Mouse (Mus musculus): ENCODE data around the gene Tspo. TPM values are rescaled to one million over a fixed set of nuclear protein-coding genes. Genes with fewer than 3 reads are reported as not detected.

Tspo gene
- polyA plus RNA-seq (2015; fragmentation: Nextera tagmentation; extraction: Ambion mirVana), result 10.5 and 11.2 TPM in 2 replicates

DNA sequence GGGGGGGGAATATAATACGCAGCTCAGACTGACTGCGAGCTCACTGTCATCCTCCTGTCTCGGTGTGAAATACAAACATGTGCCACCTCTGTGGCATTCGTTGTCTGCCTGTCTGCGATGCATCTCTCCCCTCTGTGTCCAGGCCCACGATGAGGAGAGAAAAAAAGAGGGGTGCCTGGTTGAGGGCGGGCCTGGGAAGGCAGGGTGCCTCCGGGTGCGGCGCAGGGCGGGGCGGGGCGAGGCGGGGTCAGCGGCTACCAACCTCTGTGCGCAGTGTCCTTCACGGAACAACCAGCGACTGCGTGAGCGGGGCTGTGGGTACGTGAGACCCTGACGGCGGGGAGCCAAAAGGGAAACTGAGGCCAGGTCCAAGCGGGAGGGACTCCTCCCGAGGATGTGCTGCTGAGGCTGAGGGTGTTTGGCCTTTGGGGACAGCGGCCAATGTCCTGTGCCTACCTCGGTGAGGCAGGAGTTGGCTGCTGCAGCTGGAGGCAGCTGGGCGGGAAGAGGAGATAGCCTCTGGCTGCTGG, at the start of gene Tspo, which contains the start of gene Mcat:
Gene Tspo (plus strand): TSS at position 266 of the 530 bp plus-strand sequence.
Gene Mcat (minus strand): TSS at position 461 of the 530 bp plus-strand sequence.
- ATAC-seq (replicated peaks), result peak; percentile 49
- 2% methylated on average over 28 of the region's 28 CpGs for WGBS

DNA sequence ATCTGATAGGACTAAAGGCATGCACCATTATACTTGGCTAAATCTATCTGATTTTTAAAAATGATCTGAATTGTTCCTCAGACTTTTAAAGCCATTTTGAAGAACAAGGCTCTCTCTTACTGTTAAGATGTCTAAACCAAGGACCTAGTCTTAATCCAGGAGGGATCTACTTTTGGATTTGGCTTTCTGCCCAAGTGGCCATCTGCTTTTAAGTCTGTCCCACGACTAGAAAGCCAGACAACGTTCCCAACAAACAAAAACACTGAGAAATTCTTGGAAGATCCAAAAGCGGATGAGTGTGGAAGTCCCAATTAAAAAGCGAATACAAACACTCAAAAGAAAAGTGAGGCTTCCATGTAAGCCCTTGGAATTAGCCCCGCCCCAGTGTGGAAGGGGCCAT, 48.4 kb upstream of the Tspo start:
- ATAC-seq (replicated peaks), result no peak
- 49% methylated on average over 5 of the region's 5 CpGs for WGBS
- no peak overlapping the region for H3K27ac ChIP-seq (replicated peaks)
- H3K4me1 ChIP-seq, result peaks cover 8% of the 10 kb centered on the region
- H3K9ac ChIP-seq (replicated peaks), result no peak overlapping the region
- H3K4me3 ChIP-seq, result no peak overlapping the region
- H3K4me2 ChIP-seq (replicated peaks), result no peak overlapping the region
- H3K9me3 ChIP-seq, result no peaks in the 10 kb centered on the region
- H3K36me3 ChIP-seq, result no peaks in the 10 kb centered on the region
- no peaks in the 10 kb centered on the region for H3K27me3 ChIP-seq

More for the DNA sequence above, at the start of gene Tspo, which contains the start of gene Mcat:
- Histone ChIP-seq H3K4me3 (peak within 1 kb of the TSS; percentile 36), H3K4me2 (replicated peaks) (peak within 1 kb of the TSS; percentile 80), H3K4me1 (peaks cover 22% of the 10 kb centered on the region), H3K27ac (replicated peaks) (no peak within 1 kb of the TSS), H3K27me3 (peaks cover 6% of the 10 kb centered on the region; the same call in 1 of the 2 replicates), H3K36me3 (no peaks in the 10 kb centered on the region), H3K9ac (replicated peaks) (peak within 1 kb of the TSS; percentile 45), H3K9me3 (no peaks in the 10 kb centered on the region)

DNA sequence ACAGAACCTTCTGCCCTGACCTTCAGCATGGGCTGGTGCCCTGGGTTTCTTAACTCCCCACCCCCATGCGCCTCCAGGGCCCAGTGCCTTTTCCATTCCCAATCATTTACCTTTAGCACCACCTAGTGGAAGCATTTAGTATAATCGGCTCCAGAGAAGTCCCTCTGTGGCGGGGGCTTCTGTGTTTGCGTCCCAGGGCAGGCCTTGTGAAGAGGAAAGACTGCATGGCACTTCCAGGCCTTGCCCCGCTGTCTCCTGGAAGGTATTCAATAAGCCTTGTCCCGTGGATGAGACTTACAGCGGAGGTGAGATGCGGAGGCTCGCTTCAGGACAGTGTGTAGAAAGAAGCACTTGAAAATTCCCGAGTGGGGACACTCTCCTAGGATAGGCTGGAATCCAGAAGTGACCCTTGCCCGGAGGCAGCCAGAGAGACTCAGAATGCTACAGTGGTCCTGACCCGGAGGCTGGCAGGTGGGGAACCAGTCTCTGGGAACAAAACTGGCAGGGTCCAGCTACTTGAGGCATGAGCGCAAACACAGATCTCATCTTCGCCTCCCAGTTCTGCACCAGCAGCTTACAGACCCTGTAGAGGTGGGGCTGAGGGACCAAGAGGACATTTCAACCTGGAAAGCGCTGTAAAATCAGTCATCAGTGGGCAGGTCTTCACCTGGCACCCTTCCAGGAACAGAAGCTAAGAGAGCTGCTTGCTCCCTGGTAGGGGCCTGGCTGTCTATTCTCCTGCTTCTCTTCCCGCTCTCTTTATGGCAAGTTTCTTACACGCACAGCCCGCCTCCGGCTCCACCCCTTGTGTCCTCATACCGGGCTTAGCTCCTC, 45.0 kb upstream of the Tspo start:
- peak; percentile 61 for ATAC-seq (replicated peaks)
- 0 out of 2 replicates have a peak overlapping the region, but pooled peaks have one; percentile 11 for H3K4me2 ChIP-seq (replicated peaks)
- WGBS, result 35% methylated on average over 20 of the region's 20 CpGs

DNA sequence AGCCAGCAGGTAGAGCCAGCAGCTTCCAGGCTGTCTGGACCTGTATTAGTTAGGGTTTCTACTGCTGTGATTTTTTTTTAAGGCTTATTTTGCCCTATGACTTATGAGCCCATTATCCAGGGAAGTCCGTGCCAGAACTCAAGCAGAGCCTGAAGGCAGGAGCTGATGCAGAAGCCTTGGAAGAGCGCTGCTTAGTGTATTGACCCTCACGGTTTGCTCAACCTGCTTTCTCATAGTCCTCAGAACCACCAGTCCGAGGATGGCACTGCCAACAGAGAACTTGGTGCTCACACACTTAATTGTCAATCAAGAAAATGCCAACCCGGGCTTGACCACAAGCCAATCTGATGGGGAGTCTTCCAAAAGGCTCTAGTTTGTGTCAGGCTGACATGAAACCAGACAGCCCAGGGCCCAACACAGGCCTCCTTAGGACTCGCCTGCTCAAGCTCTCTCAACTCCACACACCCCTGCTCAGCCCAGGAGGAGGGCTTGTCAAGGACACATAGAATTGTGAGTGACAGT, 42.5 kb upstream of the Tspo start:
- no peaks in the 10 kb centered on the region for H3K9me3 ChIP-seq
- H3K27me3 ChIP-seq, result peaks cover 9% of the 10 kb centered on the region
- H3K36me3 ChIP-seq, result no peaks in the 10 kb centered on the region
- ATAC-seq (replicated peaks), result no peak
- 80% methylated on average over 6 of the region's 6 CpGs for whole genome bisulfite sequencing
- peaks cover 3% of the 10 kb centered on the region; the same call in 1 of the 2 replicates for H3K4me1 ChIP-seq
- no peak overlapping the region for H3K4me3 ChIP-seq
- no peak overlapping the region for H3K4me2 ChIP-seq (replicated peaks)
- no peak overlapping the region for H3K9ac ChIP-seq (replicated peaks)
- H3K27ac ChIP-seq (replicated peaks), result no peak overlapping the region

More for the DNA sequence above, 45.0 kb upstream of the Tspo start:
- Histone ChIP-seq H3K9ac (replicated peaks) (no peak overlapping the region; the same call in 1 of the 2 replicates), H3K36me3 (no peaks in the 10 kb centered on the region), H3K27ac (replicated peaks) (no peak overlapping the region), H3K27me3 (no peaks in the 10 kb centered on the region), H3K9me3 (no peaks in the 10 kb centered on the region), H3K4me3 (no peak overlapping the region), H3K4me1 (peaks cover 3% of the 10 kb centered on the region; the same call in 1 of the 2 replicates)

DNA sequence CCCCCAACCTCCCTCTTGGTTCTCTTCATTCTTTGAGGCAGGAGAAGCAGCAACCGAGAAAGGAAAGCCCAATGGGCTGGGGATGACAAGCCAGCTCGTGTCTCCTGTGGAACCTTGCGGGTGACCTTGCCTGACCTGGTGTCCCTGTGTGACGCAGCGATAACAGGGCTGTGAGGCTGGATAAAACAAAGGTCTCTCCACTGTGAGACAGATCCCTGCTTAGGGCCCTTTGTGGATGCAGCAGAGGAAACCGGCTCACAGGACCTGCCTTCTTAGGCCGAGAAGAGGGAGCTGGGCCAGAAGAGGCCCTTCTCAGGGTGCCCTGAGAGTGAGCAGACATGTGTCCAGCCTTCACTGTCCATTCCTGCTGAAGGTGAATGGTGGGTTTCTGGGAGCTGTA, 40.2 kb upstream of the Tspo start:
- WGBS, result 22% methylated on average over 7 of the region's 7 CpGs
- Histone ChIP-seq H3K9me3 (no peaks in the 10 kb centered on the region), H3K4me1 (peaks cover 18% of the 10 kb centered on the region), H3K4me2 (replicated peaks) (no peak overlapping the region), H3K4me3 (no peak overlapping the region), H3K27me3 (peaks cover 24% of the 10 kb centered on the region), H3K36me3 (no peaks in the 10 kb centered on the region), H3K9ac (replicated peaks) (no peak overlapping the region), H3K27ac (replicated peaks) (no peak overlapping the region)
- no peak for ATAC-seq (replicated peaks)

DNA sequence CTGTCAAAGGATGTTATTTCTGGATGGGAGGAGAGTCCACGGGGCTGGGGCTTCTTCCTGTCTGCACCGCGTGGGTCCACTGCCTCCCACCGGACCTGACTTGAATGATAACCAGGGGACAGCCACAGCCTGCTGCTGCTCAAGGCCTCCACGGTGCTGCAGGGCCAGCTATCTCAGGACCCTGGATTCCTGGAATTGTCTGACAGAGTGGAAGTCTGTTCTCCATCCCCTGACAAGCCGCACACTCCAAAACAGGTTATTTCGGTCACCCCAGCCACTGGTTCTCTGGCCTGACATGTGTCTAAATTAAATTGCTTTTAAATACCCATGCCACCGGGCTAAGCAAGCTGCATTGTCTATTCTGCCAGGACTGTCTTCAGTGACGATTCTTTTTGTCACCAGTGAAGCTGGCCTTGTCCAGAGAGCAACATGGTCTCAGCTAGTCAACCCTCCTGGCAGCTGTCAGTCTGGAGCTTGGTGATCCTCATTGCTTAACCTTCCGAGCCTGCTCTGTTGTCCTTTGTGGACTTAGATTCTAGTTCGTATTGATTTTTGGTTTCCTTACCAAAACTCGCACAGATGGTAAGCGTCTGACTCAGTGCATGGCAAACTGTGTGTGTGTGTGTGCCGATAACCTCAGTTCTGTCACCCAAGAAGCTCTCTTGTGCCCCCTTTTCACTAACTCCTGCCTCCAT, 39.6 kb upstream of the Tspo start:
- ATAC-seq (replicated peaks), result no peak
- Histone ChIP-seq H3K9me3 (no peaks in the 10 kb centered on the region), H3K4me3 (no peak overlapping the region), H3K27me3 (peaks cover 24% of the 10 kb centered on the region), H3K9ac (replicated peaks) (no peak overlapping the region), H3K36me3 (no peaks in the 10 kb centered on the region), H3K4me1 (peaks cover 15% of the 10 kb centered on the region), H3K27ac (replicated peaks) (no peak overlapping the region), H3K4me2 (replicated peaks) (no peak overlapping the region)
- 57% methylated on average over 14 of the region's 14 CpGs for WGBS

DNA sequence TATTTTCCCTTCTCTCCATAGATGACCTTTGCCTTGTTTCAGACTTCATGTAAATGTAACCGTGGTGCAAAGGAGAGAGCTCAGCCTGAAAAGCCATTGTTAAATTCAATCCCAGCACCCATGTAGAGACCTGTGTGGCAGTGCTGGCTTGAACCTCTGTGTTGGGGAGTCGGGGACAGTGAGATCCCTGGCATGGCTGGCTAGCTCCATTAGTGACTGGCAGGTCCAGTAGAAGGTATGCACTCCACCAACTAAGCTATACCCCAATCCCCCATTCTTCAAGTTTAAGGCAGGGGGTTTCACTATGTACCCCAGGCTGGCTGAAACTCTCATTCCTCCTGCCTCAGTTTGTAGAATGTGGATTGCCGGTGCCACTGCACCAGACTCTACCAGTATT, 39.1 kb upstream of the Tspo start:
- Histone ChIP-seq H3K4me1 (peaks cover 15% of the 10 kb centered on the region), H3K27ac (replicated peaks) (no peak overlapping the region), H3K36me3 (no peaks in the 10 kb centered on the region), H3K27me3 (peaks cover 24% of the 10 kb centered on the region), H3K4me3 (no peak overlapping the region), H3K9ac (replicated peaks) (no peak overlapping the region), H3K9me3 (no peaks in the 10 kb centered on the region), H3K4me2 (replicated peaks) (no peak overlapping the region)
- 75% methylated on average over 3 of the region's 3 CpGs for WGBS
- ATAC-seq (replicated peaks), result no peak

DNA sequence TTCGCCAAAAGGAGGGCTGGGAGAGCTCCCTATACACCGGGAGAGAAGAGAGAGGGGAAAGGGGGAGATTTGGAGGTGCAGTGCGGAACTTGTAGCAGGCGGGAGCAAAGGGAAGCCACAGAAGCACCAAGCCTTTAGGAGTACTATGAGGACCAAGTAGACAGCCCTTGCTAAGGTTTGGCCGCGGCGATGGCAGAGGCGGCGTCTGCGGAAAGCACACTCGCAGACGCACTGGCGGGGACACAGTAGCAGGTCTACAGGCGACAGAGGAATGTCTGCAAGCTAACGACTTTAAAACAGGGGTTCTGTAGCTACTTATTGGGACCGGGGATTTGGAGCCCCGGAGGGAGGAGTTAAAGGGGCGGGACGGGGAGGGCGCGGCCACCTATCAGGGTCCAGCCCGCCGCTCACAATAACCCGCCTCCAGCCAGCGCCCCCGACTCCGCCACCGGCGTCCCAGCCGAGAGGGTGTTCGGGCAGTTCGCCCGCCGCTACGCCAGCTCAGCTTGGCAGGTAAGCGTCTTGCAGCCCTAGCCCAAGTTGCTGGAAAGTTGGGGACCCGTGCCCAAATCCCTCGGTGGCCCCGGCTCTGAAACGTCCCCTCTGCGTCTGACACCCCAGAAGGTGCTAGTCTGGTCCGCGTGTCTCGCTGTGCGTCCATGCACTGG, 36.8 kb upstream of the Tspo start, which contains the start of gene Bik:
Gene Bik (plus strand): TSS at position 439 of the 668 bp plus-strand sequence.
- peak; percentile 41; the same call in 1 of the 2 replicates for ATAC-seq (replicated peaks)
- Histone ChIP-seq H3K9ac (replicated peaks) (peak within 1 kb of the TSS; percentile 45), H3K9me3 (no peaks in the 10 kb centered on the region), H3K36me3 (no peaks in the 10 kb centered on the region), H3K4me3 (peak within 1 kb of the TSS; percentile 44), H3K4me2 (replicated peaks) (peak within 1 kb of the TSS; percentile 86), H3K27ac (replicated peaks) (no peak within 1 kb of the TSS), H3K27me3 (peaks cover 24% of the 10 kb centered on the region), H3K4me1 (peaks cover 15% of the 10 kb centered on the region)
- WGBS, result under 1% methylated on average over 45 of the region's 45 CpGs

DNA sequence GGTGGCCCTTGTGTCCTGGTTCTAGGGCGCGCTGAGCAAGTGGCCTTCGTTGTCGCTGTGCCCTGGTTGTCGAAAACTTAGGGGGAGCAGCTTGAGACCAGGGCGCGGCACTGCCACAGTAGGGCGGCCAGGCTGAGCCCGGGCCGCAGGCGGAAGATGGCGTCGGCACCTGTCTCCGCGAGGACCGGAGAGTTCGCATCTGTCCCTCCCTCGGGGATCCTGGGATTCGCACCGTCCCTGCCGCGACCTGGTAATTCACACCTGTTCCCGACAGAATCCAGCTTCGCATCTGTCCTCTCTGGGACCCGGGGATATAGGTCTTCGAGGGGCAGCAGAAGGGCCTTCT, 36.3 kb upstream of the Tspo start:
- ATAC-seq (replicated peaks), result no peak
- 2% methylated on average over 24 of the region's 26 CpGs for WGBS
- H3K27me3 ChIP-seq, result peaks cover 24% of the 10 kb centered on the region

DNA sequence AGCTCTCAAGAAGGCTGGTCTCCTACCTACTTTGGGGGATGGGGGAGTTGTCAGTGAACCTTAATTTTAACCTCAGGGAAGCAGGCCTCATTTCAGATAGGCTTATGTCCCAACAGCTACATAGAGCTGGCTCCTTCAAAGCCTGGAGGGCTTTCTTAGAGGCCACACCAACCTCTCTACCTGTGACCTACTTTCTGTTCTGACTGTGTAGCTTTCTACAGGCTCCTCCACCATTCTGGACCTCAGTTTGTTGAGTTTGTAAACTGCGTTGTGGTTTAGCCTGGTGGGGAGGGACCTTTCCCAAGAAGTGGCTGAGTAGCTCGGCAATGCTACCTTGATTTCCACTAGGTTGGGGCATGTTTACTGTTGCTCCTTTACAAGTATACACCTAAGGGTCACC, 35.6 kb upstream of the Tspo start:
- Histone ChIP-seq H3K9ac (replicated peaks) (no peak overlapping the region), H3K4me1 (peaks cover 15% of the 10 kb centered on the region), H3K4me3 (no peak overlapping the region), H3K9me3 (no peaks in the 10 kb centered on the region), H3K27ac (replicated peaks) (no peak overlapping the region), H3K36me3 (no peaks in the 10 kb centered on the region), H3K4me2 (replicated peaks) (no peak overlapping the region), H3K27me3 (peaks cover 24% of the 10 kb centered on the region)
- ATAC-seq (replicated peaks), result no peak
- whole genome bisulfite sequencing, result 69% methylated on average over 2 of the region's 2 CpGs

More for the DNA sequence above, 36.3 kb upstream of the Tspo start:
- Histone ChIP-seq H3K4me2 (replicated peaks) (peak overlapping the region; percentile 86), H3K9ac (replicated peaks) (peak overlapping the region; percentile 45), H3K4me1 (peaks cover 15% of the 10 kb centered on the region), H3K9me3 (no peaks in the 10 kb centered on the region), H3K27ac (replicated peaks) (no peak overlapping the region), H3K4me3 (peak overlapping the region; percentile 44), H3K36me3 (no peaks in the 10 kb centered on the region)

DNA sequence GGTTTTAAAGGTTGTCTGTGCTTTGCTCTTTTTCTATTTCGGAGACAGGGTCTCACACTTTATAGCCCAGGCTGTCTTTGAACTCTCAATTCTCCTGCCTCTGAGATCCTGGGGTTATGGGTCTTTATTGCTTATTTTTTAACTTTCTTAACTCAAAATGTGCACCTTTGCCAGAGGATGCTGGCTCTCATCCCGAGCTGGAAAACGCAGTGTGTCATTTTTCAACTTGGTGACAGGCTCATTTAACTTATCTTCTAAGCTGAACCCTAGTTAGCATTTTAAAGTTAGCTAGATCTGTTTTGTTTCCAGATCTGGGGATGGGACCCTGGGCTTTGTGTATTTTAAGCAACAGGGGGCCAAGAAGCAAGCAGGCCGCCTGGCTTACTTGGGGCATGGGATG, 34.5 kb upstream of the Tspo start:
- H3K9me3 ChIP-seq, result no peaks in the 10 kb centered on the region
- H3K4me1 ChIP-seq, result peaks cover 15% of the 10 kb centered on the region
- no peak overlapping the region for H3K4me2 ChIP-seq (replicated peaks)
- H3K9ac ChIP-seq (replicated peaks), result no peak overlapping the region
- H3K4me3 ChIP-seq, result no peak overlapping the region
- no peaks in the 10 kb centered on the region for H3K36me3 ChIP-seq
- 78% methylated on average over 4 of the region's 4 CpGs for WGBS
- H3K27me3 ChIP-seq, result peaks cover 24% of the 10 kb centered on the region
- no peak overlapping the region for H3K27ac ChIP-seq (replicated peaks)
- ATAC-seq (replicated peaks), result no peak

Data from forebrain, embryonic 15.5 days (tissue).